Mouse (Mus musculus) lung, embryonic 16.5 days (tissue): Measurements from ENCODE around the gene Zmynd19. TPM values are rescaled to one million over a fixed set of nuclear protein-coding genes. Genes with fewer than 3 reads are reported as not detected.
A peak's percentile ranks its signal among the peaks of the same experiment; 100 is the strongest.

Experiments
- ATAC-seq: fragments of 200-750 bp; cut with Nextera tagmentation; 2 replicates; pipeline ENCODE4 v1.8.0; 2017; ENCODE audit warnings: low read depth, mild to moderate bottlenecking, moderate library complexity
- H3K27ac ChIP-seq: fragments of 300-500 bp; sonication (generic); 2 replicates; pipeline ENCODE4 v1.5.1; 2014; ENCODE audit warnings: mild to moderate bottlenecking, control low read depth, low read length
- H3K27me3 ChIP-seq: fragments of 300-500 bp; sonication (generic); 2 replicates; pipeline ENCODE4 v1.6.1; 2014; ENCODE audit warnings: low read depth, low read length, mixed read lengths; ENCODE audit not compliant: control insufficient read depth, insufficient read depth
- H3K36me3 ChIP-seq: fragments of 300-500 bp; sonication (generic); 2 replicates; pipeline ENCODE4 v1.6.1; 2014; ENCODE audit warnings: low read length; ENCODE audit not compliant: control insufficient read depth, insufficient read depth
- H3K4me1 ChIP-seq: fragments of 300-500 bp; sonication (generic); replicated peaks from 2 replicates; pipeline ENCODE4 v1.6.1; 2014; ENCODE audit warnings: low read length, mixed read lengths; ENCODE audit not compliant: control insufficient read depth, insufficient read depth
- H3K4me2 ChIP-seq: fragments of 300-500 bp; sonication (generic); 2 replicates; pipeline ENCODE4 v1.6.1; 2014; ENCODE audit warnings: low read depth, low read length, control low read depth
- H3K4me3 ChIP-seq: fragments of 300-500 bp; sonication (generic); 2 replicates; pipeline ENCODE4 v1.5.1; 2014; ENCODE audit warnings: mild to moderate bottlenecking, low read length, control low read depth
- H3K9ac ChIP-seq: fragments of 300-500 bp; sonication (generic); 2 replicates; pipeline ENCODE4 v1.6.1; 2014; ENCODE audit warnings: low read length, control low read depth
- H3K9me3 ChIP-seq: fragments of 300-500 bp; sonication (generic); 2 replicates; pipeline ENCODE4 v1.6.1; 2016; ENCODE audit warnings: low read length; ENCODE audit not compliant: control insufficient read depth
- WGBS: fragments of 180-500 bp; shearing (Covaris S2); extraction: QIAGEN DNeasy Blood & Tissue Kit; methylation state at CpG from one replicate; pipeline ENCODE4 v1.1.7; 2014; 5-methylcytosine and 5-hydroxymethylcytosine counted together
- polyA plus RNA-seq: library from polyadenylated mRNA; unstranded; fragments of >200 nt; fragmentation: Nextera tagmentation; extraction: Ambion mirVana; gene quantifications from 2 replicates; pipeline ENCODE4 v1.2.1, GENCODE M21; 2015

Zmynd19 gene
- 2.1 and 4.2 TPM in 2 replicates for polyA plus RNA-seq

GRCm38 (mm10) chr2:24949421-24950188, at the start of gene Zmynd19:
Gene Zmynd19 (plus strand): TSS chr2:24949792.
- Histone ChIP-seq H3K36me3 (peaks cover 9% of the 10 kb centered on the region), H3K4me3 (peak within 1 kb of the TSS; percentile 93), H3K27me3 (no peaks in the 10 kb centered on the region), H3K4me1 (peaks cover 13% of the 10 kb centered on the region), H3K9ac (peak within 1 kb of the TSS; percentile 91), H3K9me3 (no peaks in the 10 kb centered on the region), H3K27ac (peak within 1 kb of the TSS; percentile 54), H3K4me2 (peak within 1 kb of the TSS; percentile 88)
- under 1% methylated on average over 70 of the region's 108 CpGs for WGBS
- ATAC-seq: peak; percentile 100

- 40% methylated on average over 5 of the region's 5 CpGs for WGBS
- H3K4me1 ChIP-seq: peaks cover 5% of the 10 kb centered on the region; the same call in 1 of the 2 replicates
- H3K27me3 ChIP-seq: no peaks in the 10 kb centered on the region
- H3K4me2 ChIP-seq: no peak overlapping the region
- no peak overlapping the region for H3K9ac ChIP-seq
- no peaks in the 10 kb centered on the region for H3K9me3 ChIP-seq
- H3K36me3 ChIP-seq: no peaks in the 10 kb centered on the region
- H3K4me3 ChIP-seq: no peak overlapping the region
- ATAC-seq: no peak
- no peak overlapping the region for H3K27ac ChIP-seq
Measured at GRCm38 (mm10) chr2:24901055-24901454, 48.5 kb upstream of the Zmynd19 start.

- Histone ChIP-seq H3K9ac (no peak overlapping the region), H3K9me3 (no peaks in the 10 kb centered on the region), H3K36me3 (no peaks in the 10 kb centered on the region), H3K4me1 (peaks cover 10% of the 10 kb centered on the region; the same call in 1 of the 2 replicates), H3K27ac (no peak overlapping the region), H3K4me3 (no peak overlapping the region), H3K27me3 (no peaks in the 10 kb centered on the region), H3K4me2 (no peak overlapping the region)
- 74% methylated on average over 6 of the region's 6 CpGs for WGBS
- no peak for ATAC-seq
Measured at GRCm38 (mm10) chr2:24902999-24903398, 46.6 kb upstream of the Zmynd19 start.

- Histone ChIP-seq H3K36me3 (no peaks in the 10 kb centered on the region), H3K9me3 (no peaks in the 10 kb centered on the region), H3K27me3 (no peaks in the 10 kb centered on the region), H3K4me3 (no peak overlapping the region), H3K4me2 (no peak overlapping the region), H3K27ac (no peak overlapping the region), H3K9ac (no peak overlapping the region), H3K4me1 (peaks cover 10% of the 10 kb centered on the region; the same call in 1 of the 2 replicates)
- no peak for ATAC-seq
- WGBS: 84% methylated on average over 11 of the region's 11 CpGs
Measured at GRCm38 (mm10) chr2:24904823-24905652, 44.6 kb upstream of the Zmynd19 start.

- Histone ChIP-seq H3K27ac (no peak overlapping the region), H3K36me3 (no peaks in the 10 kb centered on the region), H3K4me3 (no peak overlapping the region), H3K27me3 (no peaks in the 10 kb centered on the region), H3K4me1 (peaks cover 10% of the 10 kb centered on the region; the same call in 1 of the 2 replicates), H3K4me2 (no peak overlapping the region), H3K9ac (no peak overlapping the region), H3K9me3 (no peaks in the 10 kb centered on the region)
- 23% methylated on average over 2 of the region's 2 CpGs for WGBS
- ATAC-seq: no peak
Measured at GRCm38 (mm10) chr2:24905653-24906155, 43.9 kb upstream of the Zmynd19 start.

- ATAC-seq: no peak
- Histone ChIP-seq H3K27ac (no peak overlapping the region), H3K9me3 (no peaks in the 10 kb centered on the region), H3K4me1 (peaks cover 5% of the 10 kb centered on the region; the same call in 1 of the 2 replicates), H3K36me3 (no peaks in the 10 kb centered on the region), H3K27me3 (no peaks in the 10 kb centered on the region), H3K4me3 (no peak overlapping the region), H3K9ac (no peak overlapping the region), H3K4me2 (no peak overlapping the region)
- WGBS: 91% methylated on average over 4 of the region's 4 CpGs
Measured at GRCm38 (mm10) chr2:24910481-24910880, 39.1 kb upstream of the Zmynd19 start.

GRCm38 (mm10) chr2:24912189-24912588, 37.4 kb upstream of the Zmynd19 start:
- Histone ChIP-seq H3K4me2 (no peak overlapping the region), H3K9ac (no peak overlapping the region), H3K27me3 (no peaks in the 10 kb centered on the region), H3K4me1 (peaks cover 1% of the 10 kb centered on the region; the same call in 1 of the 2 replicates), H3K27ac (no peak overlapping the region), H3K9me3 (no peaks in the 10 kb centered on the region), H3K4me3 (no peak overlapping the region), H3K36me3 (no peaks in the 10 kb centered on the region)
- no peak for ATAC-seq
- WGBS: 91% methylated on average over 4 of the region's 4 CpGs

- Histone ChIP-seq H3K4me3 (no peak overlapping the region), H3K4me2 (no peak overlapping the region), H3K9ac (no peak overlapping the region), H3K4me1 (peaks cover 5% of the 10 kb centered on the region; the same call in 1 of the 2 replicates), H3K27ac (no peak overlapping the region), H3K9me3 (no peaks in the 10 kb centered on the region), H3K36me3 (no peaks in the 10 kb centered on the region), H3K27me3 (no peaks in the 10 kb centered on the region)
- no peak for ATAC-seq
Measured at GRCm38 (mm10) chr2:24912589-24912988, 37.0 kb upstream of the Zmynd19 start.

GRCm38 (mm10) chr2:24914762-24915161, 34.8 kb upstream of the Zmynd19 start:
- no peak for ATAC-seq
- Histone ChIP-seq H3K27ac (no peak overlapping the region), H3K27me3 (no peaks in the 10 kb centered on the region), H3K9ac (no peak overlapping the region), H3K4me3 (no peak overlapping the region), H3K4me2 (no peak overlapping the region), H3K4me1 (peaks cover 11% of the 10 kb centered on the region), H3K9me3 (no peaks in the 10 kb centered on the region), H3K36me3 (no peaks in the 10 kb centered on the region)
- WGBS: 91% methylated on average over 3 of the region's 3 CpGs
